Mouse (Mus musculus) liver, embryonic 11.5 days (tissue): Measurements from ENCODE around the gene Gm5039. TPM values are rescaled to one million over a fixed set of nuclear protein-coding genes. Genes with fewer than 3 reads are reported as not detected.
"Not testable (repeated sequence)": the region's sequence is repeated elsewhere in the genome, so short reads cannot be mapped to it uniquely, and the experiment has no call there.

Source experiments
- ATAC-seq: fragments of 200-750 bp; cut with Nextera tagmentation; replicated peaks from 2 replicates; pipeline ENCODE4 v1.8.0; 2017; ENCODE audit warnings: moderate number of reproducible peaks, mild to moderate bottlenecking, moderate TSS enrichment, moderate library complexity; ENCODE audit not compliant: low FRiP score
- DNase-seq: peaks from one replicate; pipeline ENCODE4 v3.0.0-alpha.2; 2017; ENCODE audit warnings: low spot score
- H3K27ac ChIP-seq: fragments of 300-500 bp; sonication (generic); 2 replicates; pipeline ENCODE4 v1.5.1; 2014; ENCODE audit warnings: mild to moderate bottlenecking, low read depth, low read length, control low read depth
- H3K27me3 ChIP-seq: fragments of 300-500 bp; sonication (generic); replicated peaks from 2 replicates; pipeline ENCODE4 v1.6.1; 2014; ENCODE audit warnings: low read length, mixed read lengths; ENCODE audit not compliant: control insufficient read depth, insufficient read depth
- H3K36me3 ChIP-seq: fragments of 300-500 bp; sonication (generic); 2 replicates; pipeline ENCODE4 v1.6.1; 2014; ENCODE audit warnings: mild to moderate bottlenecking, low read length, moderate library complexity, mixed read lengths; ENCODE audit not compliant: control insufficient read depth, insufficient read depth
- H3K4me1 ChIP-seq: fragments of 300-500 bp; sonication (generic); replicated peaks from 2 replicates; pipeline ENCODE4 v1.6.1; 2014; ENCODE audit warnings: low read length, mixed read lengths; ENCODE audit not compliant: control insufficient read depth, insufficient read depth
- H3K4me2 ChIP-seq: fragments of 300-500 bp; sonication (generic); 2 replicates; pipeline ENCODE4 v1.6.1; 2014; ENCODE audit warnings: mild to moderate bottlenecking, control low read depth, moderate library complexity
- H3K4me3 ChIP-seq: fragments of 300-500 bp; sonication (generic); 2 replicates; pipeline ENCODE4 v1.5.1; 2014; ENCODE audit warnings: low read depth, low read length, control low read depth
- H3K9ac ChIP-seq: fragments of 300-500 bp; sonication (generic); 2 replicates; pipeline ENCODE4 v1.6.1; 2014; ENCODE audit warnings: low read depth, low read length, control low read depth
- H3K9me3 ChIP-seq: fragments of 300-500 bp; sonication (generic); 2 replicates; pipeline ENCODE4 v1.6.1; 2016; ENCODE audit warnings: low read length, inconsistent platforms, mixed read lengths; ENCODE audit not compliant: control insufficient read depth
- WGBS: fragments of 180-500 bp; shearing (Covaris S2); extraction: QIAGEN DNeasy Blood & Tissue Kit; methylation state at CpG from one replicate; pipeline ENCODE4 v1.1.7; 2014; 5-methylcytosine and 5-hydroxymethylcytosine counted together
- polyA plus RNA-seq: library from polyadenylated mRNA; unstranded; fragments of >200 nt; fragmentation: Nextera tagmentation; extraction: Ambion mirVana; gene quantifications from 2 replicates; pipeline ENCODE4 v1.2.1, GENCODE M21; 2014

Gm5039 gene
- not detected in 2 replicates for polyA plus RNA-seq

- not testable (repeated sequence) for H3K9me3 ChIP-seq, DNase-seq, H3K4me3 ChIP-seq, H3K4me2 ChIP-seq, H3K27me3 ChIP-seq, ATAC-seq, H3K27ac ChIP-seq, H3K4me1 ChIP-seq, H3K9ac ChIP-seq, H3K36me3 ChIP-seq
- WGBS, result 94% methylated on average over 2 of the region's 2 CpGs
Measured at GRCm38 (mm10) chr12:88323926-88324325, at the start of gene Gm5039. Gene Gm5039, minus strand, starts transcription at chr12:88324026.

- Histone ChIP-seq H3K9ac (no peak overlapping the region), H3K27me3 (no peaks in the 10 kb centered on the region), H3K27ac (no peak overlapping the region), H3K4me1 (no peaks in the 10 kb centered on the region), H3K4me3 (no peak overlapping the region), H3K4me2 (no peak overlapping the region), H3K9me3 (no peaks in the 10 kb centered on the region), H3K36me3 (0 out of 2 replicates have a peak, but pooled peaks cover 2% of the 10 kb centered on the region)
- ATAC-seq, result no peak
- DNase-seq, result peak; percentile 23
- 91% methylated on average over 5 of the region's 5 CpGs for WGBS
Measured at GRCm38 (mm10) chr12:88372018-88372417, 48.2 kb upstream of the Gm5039 start.

GRCm38 (mm10) chr12:88370321-88370720, 46.5 kb upstream of the Gm5039 start:
- H3K9ac ChIP-seq, H3K4me2 ChIP-seq, H3K4me3 ChIP-seq, H3K27me3 ChIP-seq, H3K36me3 ChIP-seq, DNase-seq, ATAC-seq, H3K27ac ChIP-seq, H3K4me1 ChIP-seq, H3K9me3 ChIP-seq: not testable (repeated sequence)
- WGBS, result 13% methylated on average over 1 of the region's 1 CpGs

- not testable (repeated sequence) for H3K27ac ChIP-seq, H3K27me3 ChIP-seq, H3K4me1 ChIP-seq, H3K9ac ChIP-seq, H3K9me3 ChIP-seq, H3K4me2 ChIP-seq, H3K36me3 ChIP-seq, H3K4me3 ChIP-seq, DNase-seq
- peak; percentile 78 for ATAC-seq
- 50% methylated on average over 4 of the region's 4 CpGs for WGBS
Measured at GRCm38 (mm10) chr12:88369690-88370089, 45.9 kb upstream of the Gm5039 start.

GRCm38 (mm10) chr12:88368618-88369017, 44.8 kb upstream of the Gm5039 start:
- Histone ChIP-seq H3K9ac (no peak overlapping the region), H3K27me3 (no peaks in the 10 kb centered on the region), H3K4me3 (no peak overlapping the region), H3K36me3 (0 out of 2 replicates have a peak, but pooled peaks cover 1% of the 10 kb centered on the region), H3K4me2 (no peak overlapping the region), H3K4me1 (no peaks in the 10 kb centered on the region), H3K9me3 (no peaks in the 10 kb centered on the region), H3K27ac (no peak overlapping the region)
- DNase-seq (no peak), ATAC-seq (no peak)
- WGBS, result 61% methylated on average over 4 of the region's 4 CpGs

GRCm38 (mm10) chr12:88367673-88368072, 43.8 kb upstream of the Gm5039 start:
- Histone ChIP-seq H3K27me3 (no peaks in the 10 kb centered on the region), H3K27ac (no peak overlapping the region), H3K36me3 (no peaks in the 10 kb centered on the region), H3K9ac (no peak overlapping the region), H3K4me2 (no peak overlapping the region), H3K4me3 (no peak overlapping the region), H3K9me3 (no peaks in the 10 kb centered on the region), H3K4me1 (no peaks in the 10 kb centered on the region)
- WGBS, result 75% methylated on average over 4 of the region's 4 CpGs
- DNase-seq (no peak), ATAC-seq (no peak)

GRCm38 (mm10) chr12:88361120-88361445, 37.3 kb upstream of the Gm5039 start:
- peak overlapping the region; percentile 75 for H3K9ac ChIP-seq
- H3K4me1 ChIP-seq, result no peaks in the 10 kb centered on the region
- H3K27ac ChIP-seq, result peak overlapping the region; percentile 61; the same call in 1 of the 2 replicates
- peak overlapping the region; percentile 82 for H3K4me2 ChIP-seq
- DNase-seq (no peak), ATAC-seq (0 out of 2 replicates have a peak, but pooled peaks have one; percentile 0)
- no peaks in the 10 kb centered on the region for H3K27me3 ChIP-seq
- no peaks in the 10 kb centered on the region for H3K36me3 ChIP-seq
- H3K4me3 ChIP-seq, result peak overlapping the region; percentile 70
- no peaks in the 10 kb centered on the region for H3K9me3 ChIP-seq
- 40% methylated on average over 9 of the region's 9 CpGs for WGBS

- Histone ChIP-seq H3K4me1 (no peaks in the 10 kb centered on the region), H3K36me3 (no peaks in the 10 kb centered on the region), H3K4me2 (peak within 1 kb of the TSS; percentile 82), H3K9ac (peak within 1 kb of the TSS; percentile 75), H3K9me3 (no peaks in the 10 kb centered on the region), H3K27me3 (no peaks in the 10 kb centered on the region), H3K4me3 (peak within 1 kb of the TSS; percentile 70), H3K27ac (peak within 1 kb of the TSS; percentile 61; the same call in 1 of the 2 replicates)
- DNase-seq (peak; percentile 89), ATAC-seq (peak; percentile 97)
- WGBS, result under 1% methylated on average over 38 of the region's 38 CpGs
Measured at GRCm38 (mm10) chr12:88360441-88361119, 36.8 kb upstream of the Gm5039 start, which contains the start of gene Adck1. Gene Adck1, plus strand, starts transcription at chr12:88360554.

GRCm38 (mm10) chr12:88354182-88354702, 30.4 kb upstream of the Gm5039 start:
- Histone ChIP-seq H3K36me3 (no peaks in the 10 kb centered on the region), H3K4me1 (no peaks in the 10 kb centered on the region), H3K9ac (peak overlapping the region; percentile 9; the same call in 1 of the 2 replicates), H3K27me3 (no peaks in the 10 kb centered on the region), H3K27ac (no peak overlapping the region), H3K9me3 (no peaks in the 10 kb centered on the region), H3K4me3 (peak overlapping the region; percentile 23; the same call in 1 of the 2 replicates), H3K4me2 (peak overlapping the region; percentile 53)
- no peak for DNase-seq
- 29% methylated on average over 41 of the region's 41 CpGs for WGBS
- ATAC-seq, result peak; percentile 49; the same call in 1 of the 2 replicates
